8 mouse cellular contexts compared by ENCODE assay signal in the genomic region with DNA sequence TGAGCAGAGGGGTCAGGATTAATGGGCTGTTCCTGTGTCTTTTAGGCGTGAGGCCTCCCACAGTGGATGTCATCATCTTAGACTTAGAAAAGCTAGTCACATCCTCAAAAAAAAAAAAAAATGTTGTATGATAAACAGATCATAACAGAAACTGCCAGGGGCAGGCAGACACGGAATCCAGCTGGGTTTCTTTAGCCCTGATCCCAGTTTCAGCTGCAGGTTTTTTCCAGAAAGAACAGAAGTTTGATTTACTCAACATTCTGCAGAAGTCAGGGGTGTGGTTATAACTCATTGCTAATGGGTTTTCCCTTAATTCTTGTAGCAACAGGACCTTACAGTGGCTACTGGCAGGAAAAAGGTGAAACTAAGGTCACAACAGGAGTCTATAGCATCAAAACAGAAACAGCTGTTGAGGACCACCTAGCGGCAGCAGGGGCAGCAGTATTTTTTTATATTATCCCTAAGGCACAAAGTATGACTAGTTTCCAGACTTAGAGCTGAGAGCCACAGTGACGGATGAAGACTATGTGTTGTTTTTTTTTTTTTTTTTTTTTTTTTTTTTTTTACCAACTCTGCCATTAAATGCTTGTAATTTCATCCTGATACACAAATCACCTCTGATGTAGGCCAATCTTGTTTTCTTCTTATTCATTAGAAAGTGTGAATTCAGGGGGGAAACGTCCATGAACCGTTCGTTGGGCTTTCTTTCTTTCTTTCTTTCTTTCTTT.
DNase-seq lines count a peak whose midpoint lies in the region; ATAC-seq and TF ChIP-seq lines count a peak whose summit lies in the region.

No protein-coding gene starts in this region.

- no peak overlapping the region for H3K9ac ChIP-seq in ES-Bruce4 (ENCODE audit: low read depth, poor library complexity, severe bottlenecking)
- H3K9ac ChIP-seq in lung, embryonic 14.5 days, result no peak overlapping the region

- no peak for TF ChIP-seq EP300 in ES-Bruce4 (IDR thresholded peaks at IDR 0.05; ENCODE audit: insufficient read depth, low read depth, low read length)

- H3K27me3 ChIP-seq in ES-Bruce4 (ENCODE audit: control insufficient read depth, insufficient read depth, low read length, poor library complexity, severe bottlenecking), result no peaks in the 10 kb centered on the region
- H3K27me3 ChIP-seq in lung, embryonic 14.5 days (ENCODE audit: insufficient read depth, low read length), result no peaks in the 10 kb centered on the region

- no peak for TF ChIP-seq CTCF in ES-Bruce4 (IDR thresholded peaks at IDR 0.05; ENCODE audit: low read depth, low read length)
- TF ChIP-seq CTCF in lung, embryonic 14.5 days (IDR thresholded peaks at IDR 0.05; ENCODE audit: low read depth), result peak; percentile 30; the same call in 1 of the 2 replicates

- TF ChIP-seq POLR2A in ES-Bruce4 (IDR thresholded peaks at IDR 0.05; ENCODE audit: insufficient read depth, low read length), result no peak

- no peak overlapping the region for H3K4me2 ChIP-seq in lung, embryonic 14.5 days

- peaks cover 8% of the 10 kb centered on the region for H3K4me1 ChIP-seq in ES-Bruce4 (ENCODE audit: control insufficient read depth, insufficient read depth, low read length)
- H3K4me1 ChIP-seq in lung, embryonic 14.5 days (ENCODE audit: insufficient read depth), result peaks cover 12% of the 10 kb centered on the region

- 39% methylated on average over 7 of the region's 7 CpGs for WGBS in lung, embryonic 14.5 days

- no peak overlapping the region for H3K4me3 ChIP-seq in ES-Bruce4 (ENCODE audit: low read depth, low read length)
- no peak overlapping the region for H3K4me3 ChIP-seq in lung, embryonic 14.5 days (ENCODE audit: low read depth, low read length)

- peak; percentile 42 for DNase-seq in embryo, embryonic 11.5 days (ENCODE audit: low read depth, low spot score)
- peak; percentile 31 for DNase-seq in heart, postnatal 25 days (ENCODE audit: low spot score)
- DNase-seq in lung, embryonic 14.5 days, result peak; percentile 83
- DNase-seq in right cerebral cortex, postnatal 4 days, result no peak
- DNase-seq in right cerebral cortex, postnatal 36 days (ENCODE audit: low spot score in 2 of 2), result no peak
- no peak for DNase-seq in adrenal gland, postnatal 10 days
- DNase-seq in urinary bladder, postnatal 10 days (ENCODE audit: low spot score), result no peak

- intact Hi-C loops in heart, postnatal 25 days (cut with DNase I), result loop anchor here (1.0 to 5.0 kb wide), 4 partner anchors 37 to 147 kb away; no protein-coding TSS in a partner anchor

- ATAC-seq in lung, embryonic 14.5 days (ENCODE audit: insufficient read depth), result peak; percentile 58

- no peaks in the 10 kb centered on the region for H3K36me3 ChIP-seq in ES-Bruce4 (ENCODE audit: control insufficient read depth, insufficient read depth, low read length, poor library complexity, severe bottlenecking)
- H3K36me3 ChIP-seq in lung, embryonic 14.5 days (ENCODE audit: insufficient read depth), result no peaks in the 10 kb centered on the region

- no peaks in the 10 kb centered on the region for H3K9me3 ChIP-seq in ES-Bruce4 (replicated peaks; ENCODE audit: control insufficient read depth, insufficient read depth, low read length, poor library complexity, severe bottlenecking)
- H3K9me3 ChIP-seq in lung, embryonic 14.5 days (ENCODE audit: low read depth, low read length), result no peaks in the 10 kb centered on the region

- peak overlapping the region; percentile 83; the same call in 1 of the 2 replicates for H3K27ac ChIP-seq in ES-Bruce4 (ENCODE audit: insufficient read depth, low read length)
- peak overlapping the region; percentile 51; the same call in 1 of the 2 replicates for H3K27ac ChIP-seq in lung, embryonic 14.5 days (ENCODE audit: low read depth)

Comparison
In these comparisons a context has a peak if more than half of its experiments do, and no peak if none do; other contexts are left out.
1. DNase-seq: peak in embryo, embryonic 11.5 days (single experiment), heart, postnatal 25 days (single experiment) and lung, embryonic 14.5 days (single experiment); none in right cerebral cortex, postnatal 4 days (single experiment), right cerebral cortex, postnatal 36 days (0 of 2), adrenal gland, postnatal 10 days (single experiment) and urinary bladder, postnatal 10 days (single experiment).